Mouse (Mus musculus): ENCODE results near the gene Sptlc2. TPM values are rescaled to one million over a fixed set of nuclear protein-coding genes. Genes with fewer than 3 reads are reported as not detected.

Sptlc2 gene
- total and polyA plus RNA-seq, 2 experiments: 6.5 to 14.4 TPM

- 61% methylated on average over 5 of the region's 5 CpGs for WGBS
- Histone ChIP-seq H3K27ac (replicated peaks; ENCODE audit: insufficient read depth, low read depth, low read length) (no peak overlapping the region), H3K4me3 (ENCODE audit: insufficient read depth, low read depth, low read length) (no peak overlapping the region), H3K9ac (ENCODE audit: low read depth, low read length) (no peak overlapping the region), H3K79me2 (ENCODE audit: control insufficient read depth, insufficient read depth, low read length) (no peaks in the 10 kb centered on the region), H3K27me3 (ENCODE audit: control insufficient read depth, insufficient read depth, low read length) (no peaks in the 10 kb centered on the region), H3K36me3 (ENCODE audit: control insufficient read depth, insufficient read depth, low read length) (peaks cover 24% of the 10 kb centered on the region), H3K4me1 (ENCODE audit: control insufficient read depth, insufficient read depth, low read length) (no peaks in the 10 kb centered on the region; the same call in 1 of the 2 replicates)
- no peak for DNase-seq (ENCODE audit: extremely low read depth, low read depth, low spot score)
- TF ChIP-seq CTCF (IDR thresholded peaks at IDR 0.05; ENCODE audit: low read depth, low read length) (no peak), POLR2A (IDR thresholded peaks at IDR 0.05; ENCODE audit: extremely low read depth, insufficient read depth, low read length) (no peak)
These were observed 33.8 kb upstream of the Sptlc2 start for GRCm38 (mm10) chr12:87421708-87422507.

- Histone ChIP-seq H3K36me3 (ENCODE audit: control insufficient read depth, insufficient read depth, low read length) (peaks cover 9% of the 10 kb centered on the region; the same call in 1 of the 2 replicates), H3K27ac (replicated peaks; ENCODE audit: insufficient read depth, low read depth, low read length) (peak overlapping the region; percentile 16; the same call in 1 of the 2 replicates), H3K4me3 (ENCODE audit: insufficient read depth, low read depth, low read length) (no peak overlapping the region), H3K9ac (ENCODE audit: low read depth, low read length) (no peak overlapping the region), H3K27me3 (ENCODE audit: control insufficient read depth, insufficient read depth, low read length) (no peaks in the 10 kb centered on the region), H3K4me1 (ENCODE audit: control insufficient read depth, insufficient read depth, low read length) (no peaks in the 10 kb centered on the region; the same call in 1 of the 2 replicates), H3K79me2 (ENCODE audit: control insufficient read depth, insufficient read depth, low read length) (no peaks in the 10 kb centered on the region)
- peak; percentile 68 for DNase-seq (ENCODE audit: extremely low read depth, low read depth, low spot score)
- TF ChIP-seq POLR2A (IDR thresholded peaks at IDR 0.05; ENCODE audit: extremely low read depth, insufficient read depth, low read length): no peak
- TF ChIP-seq CTCF (IDR thresholded peaks at IDR 0.05; ENCODE audit: low read depth, low read length): no peak
- 40% methylated on average over 12 of the region's 12 CpGs for WGBS
These were observed 31.9 kb upstream of the Sptlc2 start for GRCm38 (mm10) chr12:87419974-87420485.

- Histone ChIP-seq H3K27ac (replicated peaks; ENCODE audit: insufficient read depth, low read depth, low read length) (no peak overlapping the region), H3K9ac (ENCODE audit: low read depth, low read length) (no peak overlapping the region), H3K36me3 (ENCODE audit: control insufficient read depth, insufficient read depth, low read length) (peaks cover 5% of the 10 kb centered on the region; the same call in 1 of the 2 replicates), H3K4me3 (ENCODE audit: insufficient read depth, low read depth, low read length) (no peak overlapping the region), H3K4me1 (ENCODE audit: control insufficient read depth, insufficient read depth, low read length) (no peaks in the 10 kb centered on the region; the same call in 1 of the 2 replicates), H3K79me2 (ENCODE audit: control insufficient read depth, insufficient read depth, low read length) (no peaks in the 10 kb centered on the region), H3K27me3 (ENCODE audit: control insufficient read depth, insufficient read depth, low read length) (no peaks in the 10 kb centered on the region)
- 94% methylated on average over 5 of the region's 5 CpGs for WGBS
- no peak for TF ChIP-seq POLR2A (IDR thresholded peaks at IDR 0.05; ENCODE audit: extremely low read depth, insufficient read depth, low read length)
- no peak for TF ChIP-seq CTCF (IDR thresholded peaks at IDR 0.05; ENCODE audit: low read depth, low read length)
- DNase-seq (ENCODE audit: extremely low read depth, low read depth, low spot score): no peak
These were observed 30.8 kb upstream of the Sptlc2 start for GRCm38 (mm10) chr12:87418921-87419320.

GRCm38 (mm10) chr12:87416690-87417089 is 28.5 kb upstream of the Sptlc2 start:
- 26% methylated on average over 7 of the region's 7 CpGs for WGBS
- Histone ChIP-seq H3K27ac (replicated peaks; ENCODE audit: insufficient read depth, low read depth, low read length) (no peak overlapping the region), H3K79me2 (ENCODE audit: control insufficient read depth, insufficient read depth, low read length) (no peaks in the 10 kb centered on the region), H3K4me3 (ENCODE audit: insufficient read depth, low read depth, low read length) (no peak overlapping the region), H3K27me3 (ENCODE audit: control insufficient read depth, insufficient read depth, low read length) (no peaks in the 10 kb centered on the region), H3K36me3 (ENCODE audit: control insufficient read depth, insufficient read depth, low read length) (no peaks in the 10 kb centered on the region), H3K9ac (ENCODE audit: low read depth, low read length) (no peak overlapping the region), H3K4me1 (ENCODE audit: control insufficient read depth, insufficient read depth, low read length) (no peaks in the 10 kb centered on the region; the same call in 1 of the 2 replicates)
- TF ChIP-seq POLR2A (IDR thresholded peaks at IDR 0.05; ENCODE audit: extremely low read depth, insufficient read depth, low read length): no peak
- peak; percentile 84 for TF ChIP-seq CTCF (IDR thresholded peaks at IDR 0.05; ENCODE audit: low read depth, low read length)
- peak; percentile 70 for DNase-seq (ENCODE audit: extremely low read depth, low read depth, low spot score)

- no peak overlapping the region for H3K27ac ChIP-seq (replicated peaks; ENCODE audit: insufficient read depth, low read depth, low read length)
These were observed 27.2 kb upstream of the Sptlc2 start for GRCm38 (mm10) chr12:87415358-87415757.

More at GRCm38 (mm10) chr12:87415358-87415757, 27.2 kb upstream of the Sptlc2 start:
- Histone ChIP-seq H3K4me3 (ENCODE audit: insufficient read depth, low read depth, low read length) (no peak overlapping the region), H3K9ac (ENCODE audit: low read depth, low read length) (no peak overlapping the region), H3K27me3 (ENCODE audit: control insufficient read depth, insufficient read depth, low read length) (no peaks in the 10 kb centered on the region), H3K4me1 (ENCODE audit: control insufficient read depth, insufficient read depth, low read length) (no peaks in the 10 kb centered on the region; the same call in 1 of the 2 replicates), H3K79me2 (ENCODE audit: control insufficient read depth, insufficient read depth, low read length) (no peaks in the 10 kb centered on the region), H3K36me3 (ENCODE audit: control insufficient read depth, insufficient read depth, low read length) (no peaks in the 10 kb centered on the region)
- WGBS: 75% methylated on average over 4 of the region's 4 CpGs
- no peak for DNase-seq (ENCODE audit: extremely low read depth, low read depth, low spot score)
- TF ChIP-seq CTCF (IDR thresholded peaks at IDR 0.05; ENCODE audit: low read depth, low read length) (no peak), POLR2A (IDR thresholded peaks at IDR 0.05; ENCODE audit: extremely low read depth, insufficient read depth, low read length) (no peak)

Data from liver, adult 2 months (tissue).